Mouse (Mus musculus): ENCODE measurements around the gene Cpxm2. TPM values are rescaled to one million over a fixed set of nuclear protein-coding genes. Genes with fewer than 3 reads are reported as not detected.
A peak's percentile ranks its signal among the peaks of the same experiment; 100 is the strongest.

Cpxm2 gene
- polyA plus RNA-seq, 1 experiment from 2014 or later: 0.95 TPM

DNA sequence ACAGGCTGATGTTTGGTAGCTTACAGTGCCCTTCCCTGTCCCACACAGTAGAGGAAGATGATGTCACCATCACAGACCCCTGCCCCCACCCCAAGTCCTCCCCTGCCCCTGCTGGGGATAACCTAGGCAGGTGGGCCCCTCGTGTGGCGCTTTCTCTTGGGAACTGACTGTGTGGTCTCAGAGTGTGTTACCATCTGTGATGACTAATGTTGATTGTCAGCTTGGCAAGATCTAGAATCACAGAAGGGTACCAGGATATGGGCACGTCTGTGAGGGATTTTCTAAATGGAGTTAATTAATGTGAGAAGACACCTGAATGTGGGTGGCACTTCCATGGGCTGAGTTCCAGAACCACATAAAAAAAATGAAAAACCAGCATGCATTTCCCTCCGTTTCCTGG, 12.7 kb upstream of the Cpxm2 start:
- no peak overlapping the region for H3K9ac ChIP-seq (ENCODE audit: low read length)
- no peaks in the 10 kb centered on the region for H3K36me3 ChIP-seq (ENCODE audit: control insufficient read depth, insufficient read depth, low read length)
- WGBS: 71% methylated on average over 4 of the region's 4 CpGs
- ATAC-seq (replicated peaks; ENCODE audit: low FRiP score, low TSS enrichment, low read depth): no peak
- no peak overlapping the region for H3K4me3 ChIP-seq (ENCODE audit: low read depth, low read length)
- no peak overlapping the region for H3K27ac ChIP-seq (ENCODE audit: low read depth)
- no peak for DNase-seq (ENCODE audit: low spot score)
- H3K9me3 ChIP-seq (ENCODE audit: control insufficient read depth, low read length): no peaks in the 10 kb centered on the region
- H3K27me3 ChIP-seq (replicated peaks; ENCODE audit: control insufficient read depth, insufficient read depth, low read length): no peaks in the 10 kb centered on the region
- no peak overlapping the region for H3K4me2 ChIP-seq (ENCODE audit: low read length)
- no peaks in the 10 kb centered on the region for H3K4me1 ChIP-seq (replicated peaks; ENCODE audit: control insufficient read depth, insufficient read depth, low read length)

- DNase-seq (ENCODE audit: low spot score): no peak
- no peak for ATAC-seq (replicated peaks; ENCODE audit: low FRiP score, low TSS enrichment, low read depth)
- Histone ChIP-seq H3K9me3 (ENCODE audit: control insufficient read depth, low read length) (no peaks in the 10 kb centered on the region), H3K4me2 (ENCODE audit: low read length) (no peak overlapping the region), H3K9ac (ENCODE audit: low read length) (no peak overlapping the region), H3K27ac (ENCODE audit: low read depth) (no peak overlapping the region), H3K4me1 (replicated peaks; ENCODE audit: control insufficient read depth, insufficient read depth, low read length) (no peaks in the 10 kb centered on the region), H3K27me3 (replicated peaks; ENCODE audit: control insufficient read depth, insufficient read depth, low read length) (no peaks in the 10 kb centered on the region), H3K36me3 (ENCODE audit: control insufficient read depth, insufficient read depth, low read length) (no peaks in the 10 kb centered on the region), H3K4me3 (ENCODE audit: low read depth, low read length) (no peak overlapping the region)
- 81% methylated on average over 3 of the region's 3 CpGs for WGBS
These were observed 7.7 kb upstream of the Cpxm2 start for GRCm38 (mm10) chr7:132162254-132162653.

- H3K4me2 ChIP-seq (ENCODE audit: low read length): no peak overlapping the region
- no peak overlapping the region for H3K4me3 ChIP-seq (ENCODE audit: low read depth, low read length)
- H3K9me3 ChIP-seq (ENCODE audit: control insufficient read depth, low read length): no peaks in the 10 kb centered on the region
- no peaks in the 10 kb centered on the region for H3K36me3 ChIP-seq (ENCODE audit: control insufficient read depth, insufficient read depth, low read length)
- 63% methylated on average over 9 of the region's 9 CpGs for WGBS
- DNase-seq (ENCODE audit: low spot score): no peak
- 0 out of 2 replicates have a peak, but pooled peaks cover 6% of the 10 kb centered on the region for H3K4me1 ChIP-seq (replicated peaks; ENCODE audit: control insufficient read depth, insufficient read depth, low read length)
- H3K27ac ChIP-seq (ENCODE audit: low read depth): no peak overlapping the region
- H3K27me3 ChIP-seq (replicated peaks; ENCODE audit: control insufficient read depth, insufficient read depth, low read length): peaks cover 28% of the 10 kb centered on the region
- H3K9ac ChIP-seq (ENCODE audit: low read length): no peak overlapping the region
- ATAC-seq (replicated peaks; ENCODE audit: low FRiP score, low TSS enrichment, low read depth): no peak
These were observed 3.9 kb upstream of the Cpxm2 start for GRCm38 (mm10) chr7:132158321-132159025.

DNA sequence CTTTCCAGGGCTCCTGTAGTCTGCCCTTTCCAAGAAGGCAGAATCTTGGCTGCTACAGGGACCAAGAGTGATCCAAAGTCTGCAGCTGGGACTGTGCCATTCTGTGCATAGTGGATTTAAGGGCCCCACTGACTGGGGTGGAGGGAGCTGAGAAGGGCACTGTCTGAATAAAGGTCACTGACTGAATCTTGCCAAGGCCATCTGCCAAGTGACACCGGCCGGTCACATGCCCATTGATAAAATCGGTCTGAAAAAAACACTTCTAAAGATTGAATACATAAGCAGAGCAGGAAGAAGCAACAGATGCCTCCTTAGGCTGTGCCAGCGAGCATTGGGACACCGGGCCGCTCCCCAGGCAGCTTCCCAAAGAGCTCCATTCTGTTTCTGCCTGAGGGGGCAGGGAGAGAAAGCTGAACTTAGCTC, 803 bp downstream of the Cpxm2 start:
- WGBS: 62% methylated on average over 6 of the region's 6 CpGs
- Histone ChIP-seq H3K36me3 (ENCODE audit: control insufficient read depth, insufficient read depth, low read length) (no peaks in the 10 kb centered on the region), H3K9me3 (ENCODE audit: control insufficient read depth, low read length) (no peaks in the 10 kb centered on the region), H3K4me2 (ENCODE audit: low read length) (peak overlapping the region; percentile 67; the same call in 1 of the 2 replicates), H3K9ac (ENCODE audit: low read length) (no peak overlapping the region), H3K4me3 (ENCODE audit: low read depth, low read length) (peak overlapping the region; percentile 36; the same call in 1 of the 2 replicates), H3K27ac (ENCODE audit: low read depth) (no peak overlapping the region), H3K27me3 (replicated peaks; ENCODE audit: control insufficient read depth, insufficient read depth, low read length) (peaks cover 28% of the 10 kb centered on the region), H3K4me1 (replicated peaks; ENCODE audit: control insufficient read depth, insufficient read depth, low read length) (0 out of 2 replicates have a peak, but pooled peaks cover 6% of the 10 kb centered on the region)
- ATAC-seq (replicated peaks; ENCODE audit: low FRiP score, low TSS enrichment, low read depth) (no peak), DNase-seq (ENCODE audit: low spot score) (no peak)

- Histone ChIP-seq H3K4me2 (ENCODE audit: low read length) (no peak overlapping the region), H3K27ac (ENCODE audit: low read depth) (no peak overlapping the region), H3K36me3 (ENCODE audit: control insufficient read depth, insufficient read depth, low read length) (no peaks in the 10 kb centered on the region), H3K4me3 (ENCODE audit: low read depth, low read length) (no peak overlapping the region), H3K27me3 (replicated peaks; ENCODE audit: control insufficient read depth, insufficient read depth, low read length) (no peaks in the 10 kb centered on the region), H3K9me3 (ENCODE audit: control insufficient read depth, low read length) (no peaks in the 10 kb centered on the region), H3K9ac (ENCODE audit: low read length) (no peak overlapping the region), H3K4me1 (replicated peaks; ENCODE audit: control insufficient read depth, insufficient read depth, low read length) (no peaks in the 10 kb centered on the region)
- no peak for ATAC-seq (replicated peaks; ENCODE audit: low FRiP score, low TSS enrichment, low read depth)
- DNase-seq (ENCODE audit: low spot score): no peak
- whole genome bisulfite sequencing: 75% methylated on average over 15 of the region's 15 CpGs
These were observed 9.2 kb downstream of the Cpxm2 start for GRCm38 (mm10) chr7:132145227-132145800.

GRCm38 (mm10) chr7:132128687-132129086, 25.9 kb downstream of the Cpxm2 start:
- ATAC-seq (replicated peaks; ENCODE audit: low FRiP score, low TSS enrichment, low read depth): no peak
- no peaks in the 10 kb centered on the region for H3K36me3 ChIP-seq (ENCODE audit: control insufficient read depth, insufficient read depth, low read length)
- no peak overlapping the region for H3K27ac ChIP-seq (ENCODE audit: low read depth)
- H3K9ac ChIP-seq (ENCODE audit: low read length): no peak overlapping the region
- WGBS: 90% methylated on average over 6 of the region's 6 CpGs
- no peak for DNase-seq (ENCODE audit: low spot score)
- no peaks in the 10 kb centered on the region for H3K27me3 ChIP-seq (replicated peaks; ENCODE audit: control insufficient read depth, insufficient read depth, low read length)
- H3K4me1 ChIP-seq (replicated peaks; ENCODE audit: control insufficient read depth, insufficient read depth, low read length): no peaks in the 10 kb centered on the region
- no peak overlapping the region for H3K4me3 ChIP-seq (ENCODE audit: low read depth, low read length)
- H3K9me3 ChIP-seq (ENCODE audit: control insufficient read depth, low read length): no peaks in the 10 kb centered on the region
- no peak overlapping the region for H3K4me2 ChIP-seq (ENCODE audit: low read length)

- DNase-seq (ENCODE audit: low spot score) (no peak), ATAC-seq (replicated peaks; ENCODE audit: low FRiP score, low TSS enrichment, low read depth) (no peak)
- H3K4me2 ChIP-seq (ENCODE audit: low read length): no peak overlapping the region
- no peak overlapping the region for H3K27ac ChIP-seq (ENCODE audit: low read depth)
- WGBS: 73% methylated on average over 7 of the region's 7 CpGs
- no peaks in the 10 kb centered on the region for H3K9me3 ChIP-seq (ENCODE audit: control insufficient read depth, low read length)
- no peak overlapping the region for H3K4me3 ChIP-seq (ENCODE audit: low read depth, low read length)
- no peaks in the 10 kb centered on the region for H3K36me3 ChIP-seq (ENCODE audit: control insufficient read depth, insufficient read depth, low read length)
- H3K4me1 ChIP-seq (replicated peaks; ENCODE audit: control insufficient read depth, insufficient read depth, low read length): no peaks in the 10 kb centered on the region
- H3K9ac ChIP-seq (ENCODE audit: low read length): no peak overlapping the region
- no peaks in the 10 kb centered on the region for H3K27me3 ChIP-seq (replicated peaks; ENCODE audit: control insufficient read depth, insufficient read depth, low read length)
These were observed 29.6 kb downstream of the Cpxm2 start for GRCm38 (mm10) chr7:132124948-132125347.

DNA sequence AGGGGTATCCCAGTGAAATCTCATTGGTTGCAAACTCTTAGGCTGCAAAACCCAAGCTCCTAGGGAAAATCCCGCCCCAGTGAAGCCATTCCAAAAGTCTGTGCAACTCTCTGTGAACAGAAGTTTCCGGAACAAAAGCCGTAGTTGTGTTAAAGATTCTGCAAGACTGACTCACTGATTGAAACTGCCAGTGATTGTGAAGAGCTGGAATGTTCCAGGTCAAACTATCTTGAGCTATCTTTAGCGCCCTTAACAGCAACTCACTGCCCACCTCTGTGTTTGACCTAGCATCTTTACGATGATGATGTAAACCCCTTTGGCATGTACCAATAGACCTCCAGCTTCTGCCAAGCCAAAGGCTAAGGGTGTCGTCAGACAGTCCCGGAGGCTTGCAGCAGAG, 31.3 kb downstream of the Cpxm2 start:
- 72% methylated on average over 7 of the region's 7 CpGs for WGBS
- no peak for ATAC-seq (replicated peaks; ENCODE audit: low FRiP score, low TSS enrichment, low read depth)
- Histone ChIP-seq H3K27me3 (replicated peaks; ENCODE audit: control insufficient read depth, insufficient read depth, low read length) (no peaks in the 10 kb centered on the region), H3K4me2 (ENCODE audit: low read length) (no peak overlapping the region), H3K27ac (ENCODE audit: low read depth) (no peak overlapping the region), H3K4me1 (replicated peaks; ENCODE audit: control insufficient read depth, insufficient read depth, low read length) (no peaks in the 10 kb centered on the region), H3K9me3 (ENCODE audit: control insufficient read depth, low read length) (no peaks in the 10 kb centered on the region), H3K4me3 (ENCODE audit: low read depth, low read length) (no peak overlapping the region), H3K9ac (ENCODE audit: low read length) (no peak overlapping the region), H3K36me3 (ENCODE audit: control insufficient read depth, insufficient read depth, low read length) (no peaks in the 10 kb centered on the region)
- DNase-seq (ENCODE audit: low spot score): no peak

DNA sequence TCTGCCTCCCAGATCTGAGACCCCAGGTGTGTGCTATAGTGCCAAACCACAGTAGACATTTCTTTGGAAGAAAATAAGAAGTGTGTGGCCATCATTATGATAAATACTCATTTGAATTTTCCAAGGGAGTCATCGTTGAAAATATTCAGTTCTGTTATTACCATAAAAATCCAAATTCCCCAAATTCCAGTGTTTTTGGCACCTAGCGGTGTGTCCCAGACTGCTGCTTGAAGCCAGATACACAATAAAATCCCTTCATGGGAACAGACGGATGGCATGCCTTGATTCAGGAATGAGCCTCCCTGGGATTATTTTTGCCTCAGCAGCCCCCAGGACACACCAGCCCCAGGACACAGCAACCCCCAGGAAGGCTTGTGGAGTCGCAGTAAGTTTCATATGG, 34.7 kb downstream of the Cpxm2 start:
- Histone ChIP-seq H3K27ac (ENCODE audit: low read depth) (no peak overlapping the region), H3K4me3 (ENCODE audit: low read depth, low read length) (no peak overlapping the region)
- 86% methylated on average over 4 of the region's 4 CpGs for WGBS

More for the DNA sequence above, 34.7 kb downstream of the Cpxm2 start:
- Histone ChIP-seq H3K27me3 (replicated peaks; ENCODE audit: control insufficient read depth, insufficient read depth, low read length) (no peaks in the 10 kb centered on the region), H3K36me3 (ENCODE audit: control insufficient read depth, insufficient read depth, low read length) (no peaks in the 10 kb centered on the region), H3K9me3 (ENCODE audit: control insufficient read depth, low read length) (no peaks in the 10 kb centered on the region), H3K4me1 (replicated peaks; ENCODE audit: control insufficient read depth, insufficient read depth, low read length) (no peaks in the 10 kb centered on the region), H3K4me2 (ENCODE audit: low read length) (no peak overlapping the region), H3K9ac (ENCODE audit: low read length) (no peak overlapping the region)
- DNase-seq (ENCODE audit: low spot score) (no peak), ATAC-seq (replicated peaks; ENCODE audit: low FRiP score, low TSS enrichment, low read depth) (no peak)
